Mouse (Mus musculus): Measurements from ENCODE around the gene Ankrd12.

DNA sequence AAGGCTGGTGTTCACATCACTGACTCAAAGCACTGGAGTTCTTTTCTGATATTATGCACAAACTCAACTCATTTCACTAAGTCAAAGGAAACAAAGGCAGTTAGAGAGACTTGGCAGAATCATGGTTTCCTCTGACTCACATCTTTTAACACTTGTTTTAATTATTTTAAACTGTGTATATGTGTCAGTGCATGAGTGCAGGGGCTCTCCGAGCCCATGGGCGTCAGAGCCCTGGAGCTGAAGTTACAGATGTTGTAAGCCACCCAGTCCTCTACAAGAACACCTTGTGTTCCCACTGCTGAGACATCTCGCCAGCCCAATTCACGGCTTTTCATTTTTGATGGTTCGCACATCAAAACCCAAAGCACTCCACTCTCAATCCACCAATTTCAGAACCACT is 43.6 kb downstream of the Ankrd12 start:
- TF ChIP-seq TAL1 (conservative IDR thresholded peaks at IDR 0.05; ENCODE audit: low read depth, low read length) (no peak), CTCF (IDR thresholded peaks at IDR 0.05; ENCODE audit: low read depth, low read length) (no peak)

Data from G1E (cell line).